ENCODE assay signal across 9 mouse cellular contexts in genomic region chr5:92128570-92128969, GRCm38 (mm10). TPM values are rescaled to one million over a fixed set of nuclear protein-coding genes. Genes with fewer than 3 reads are reported as not detected.
DNase-seq lines count a peak whose midpoint lies in the region; ATAC-seq and TF ChIP-seq lines count a peak whose summit lies in the region.
"Had no signal": no experiment of that assay in that cellular context is flagged by ENCODE, and none has a peak within 500 bp of the region (broad histone marks: within the 10 kb centered on the region; RNA-seq: fewer than 3 reads in every experiment).

No protein-coding gene starts in this region.

- H3K4me3 ChIP-seq in embryonic facial prominence, embryonic 15.5 days (replicated peaks), result no peak overlapping the region
- H3K4me3 ChIP-seq in kidney, adult 2 months (ENCODE audit: insufficient read depth, low read depth, low read length), result no peak overlapping the region
- no peak overlapping the region for H3K4me3 ChIP-seq in stomach, embryonic 15.5 days (replicated peaks)
- H3K4me3 ChIP-seq: limb, embryonic 12.5 days had no signal

- H3K36me3 ChIP-seq in embryonic facial prominence, embryonic 15.5 days, result no peaks in the 10 kb centered on the region
- H3K36me3 ChIP-seq in kidney, adult 2 months (ENCODE audit: control insufficient read depth, insufficient read depth, low read length), result no peaks in the 10 kb centered on the region
- H3K36me3 ChIP-seq in stomach, embryonic 15.5 days, result no peaks in the 10 kb centered on the region

- WGBS in embryonic facial prominence, embryonic 15.5 days, result 9% methylated on average over 8 of the region's 8 CpGs
- WGBS in kidney, adult 2 months, result 26% methylated on average over 8 of the region's 8 CpGs
- WGBS in stomach, embryonic 15.5 days, result 22% methylated on average over 8 of the region's 8 CpGs

- peak overlapping the region; percentile 86 for H3K27ac ChIP-seq in embryonic facial prominence, embryonic 15.5 days (replicated peaks)
- no peak overlapping the region for H3K27ac ChIP-seq in kidney, adult 2 months (ENCODE audit: insufficient read depth, low read depth, low read length)
- no peak overlapping the region for H3K27ac ChIP-seq in stomach, embryonic 15.5 days
- H3K27ac ChIP-seq: limb, embryonic 12.5 days had no signal

- TF ChIP-seq POLR2A in kidney, adult 2 months (IDR thresholded peaks at IDR 0.05; ENCODE audit: low read depth, low read length), result no peak

- no peak for TF ChIP-seq CTCF in kidney, adult 2 months (conservative IDR thresholded peaks at IDR 0.05; ENCODE audit: insufficient read depth, insufficient read length, low read depth, low read length)

- peaks cover 30% of the 10 kb centered on the region for H3K4me1 ChIP-seq in embryonic facial prominence, embryonic 15.5 days
- H3K4me1 ChIP-seq in kidney, adult 2 months (ENCODE audit: control insufficient read depth, insufficient read depth, low read length), result no peaks in the 10 kb centered on the region
- peaks cover 11% of the 10 kb centered on the region for H3K4me1 ChIP-seq in stomach, embryonic 15.5 days

- peak; percentile 60 for ATAC-seq in embryonic facial prominence, embryonic 15.5 days (ENCODE audit: insufficient number of reproducible peaks, low FRiP score, low TSS enrichment, low read depth)
- ATAC-seq in stomach, embryonic 15.5 days (ENCODE audit: insufficient read depth, low FRiP score, low read depth), result peak; percentile 86

- no peak overlapping the region for H3K9ac ChIP-seq in embryonic facial prominence, embryonic 15.5 days
- H3K9ac ChIP-seq in stomach, embryonic 15.5 days, result no peak overlapping the region
- H3K9ac ChIP-seq: limb, embryonic 12.5 days had no signal

- DNase-seq in A20 (ENCODE audit: low read depth, low spot score) (peak; percentile 85), ES-CJ7 (ENCODE audit: low read depth, low spot score) (peak; percentile 97)
- DNase-seq in kidney, adult 2 months, result peak; percentile 48
- DNase-seq in lung, postnatal 4 days, result peak; percentile 66 to 75
- DNase-seq in layer of hippocampus, adult 18-20 months (ENCODE audit: low spot score in 2 of 2), result no peak
- DNase-seq in layer of hippocampus, postnatal 10 days (ENCODE audit: low spot score in 2 of 2), result no peak

- no peaks in the 10 kb centered on the region for H3K9me3 ChIP-seq in embryonic facial prominence, embryonic 15.5 days (replicated peaks)
- H3K9me3 ChIP-seq in stomach, embryonic 15.5 days, result no peaks in the 10 kb centered on the region
- H3K9me3 ChIP-seq: limb, embryonic 12.5 days had no signal

- no peak overlapping the region for H3K4me2 ChIP-seq in embryonic facial prominence, embryonic 15.5 days (replicated peaks)
- no peak overlapping the region for H3K4me2 ChIP-seq in stomach, embryonic 15.5 days
- H3K4me2 ChIP-seq: limb, embryonic 12.5 days had no signal

- no peaks in the 10 kb centered on the region for H3K27me3 ChIP-seq in embryonic facial prominence, embryonic 15.5 days
- H3K27me3 ChIP-seq in kidney, adult 2 months (replicated peaks; ENCODE audit: control insufficient read depth, insufficient read depth, low read length), result no peaks in the 10 kb centered on the region
- no peaks in the 10 kb centered on the region for H3K27me3 ChIP-seq in stomach, embryonic 15.5 days (replicated peaks)
- H3K27me3 ChIP-seq: limb, embryonic 12.5 days had no signal

RNA-seq across cellular contexts. Expression of gene Uso1, which starts 9.2 kb away (rescaled TPM):
- 49.9 and 50.0 TPM in 2 replicates for polyA plus RNA-seq in embryonic facial prominence, embryonic 15.5 days (2015; fragmentation: Nextera tagmentation; extraction: Ambion mirVana)
- 23.0 and 28.7 TPM in 2 replicates for polyA plus RNA-seq in kidney, adult 2 months (2012; rRNA removed)
- polyA plus RNA-seq in stomach, embryonic 15.5 days (2015; fragmentation: Nextera tagmentation; extraction: Ambion mirVana), result 46.0 and 49.4 TPM in 2 replicates
- 10 to 100 TPM; 80.8 to 82.3 TPM for total RNA-seq in layer of hippocampus, adult 18-20 months (2021)
- 10 to 100 TPM; 67.4 to 68.2 TPM for total RNA-seq in layer of hippocampus, postnatal 10 days (2021)

RNA-seq across cellular contexts. Expression of gene G3bp2, which starts 45.1 kb away (rescaled TPM):
- polyA plus RNA-seq in embryonic facial prominence, embryonic 15.5 days (2015; fragmentation: Nextera tagmentation; extraction: Ambion mirVana), result 144 and 151 TPM in 2 replicates
- 15.1 and 20.6 TPM in 2 replicates for polyA plus RNA-seq in kidney, adult 2 months (2012; rRNA removed)
- polyA plus RNA-seq in stomach, embryonic 15.5 days (2015; fragmentation: Nextera tagmentation; extraction: Ambion mirVana), result 159 and 163 TPM in 2 replicates
- 100 to 1,000 TPM; 237 to 252 TPM for total RNA-seq in layer of hippocampus, adult 18-20 months (2021)
- total RNA-seq in layer of hippocampus, postnatal 10 days (2021), result 100 to 1,000 TPM; 178 to 181 TPM

Comparison
In these comparisons a context has a peak if more than half of its experiments do, and no peak if none do; other contexts are left out.
1. DNase-seq: peak in A20 (single experiment), ES-CJ7 (single experiment), kidney, adult 2 months (single experiment) and lung, postnatal 4 days (2 of 2); none in layer of hippocampus, adult 18-20 months (0 of 2) and layer of hippocampus, postnatal 10 days (0 of 2).